Mouse (Mus musculus) cortical plate, adult 2 months (tissue): ENCODE results near the gene Itga5. TPM values are rescaled to one million over a fixed set of nuclear protein-coding genes. Genes with fewer than 3 reads are reported as not detected.

Experiments used
- H3K27ac ChIP-seq: fragments of 200-500 bp; 2 replicates; pipeline ENCODE4 v1.5.1; 2012; ENCODE audit warnings: low read length, control low read depth, inconsistent platforms; ENCODE audit not compliant: insufficient read depth
- H3K4me1 ChIP-seq: fragments of 200-500 bp; 2 replicates; pipeline ENCODE4 v1.6.1; 2011; ENCODE audit warnings: low read length; ENCODE audit not compliant: control insufficient read depth, insufficient read depth
- H3K4me3 ChIP-seq: fragments of 200-500 bp; 2 replicates; pipeline ENCODE4 v1.5.1; 2011; ENCODE audit warnings: mild to moderate bottlenecking, low read length, control low read depth; ENCODE audit not compliant: insufficient read depth
- CTCF ChIP-seq: fragments of 200-500 bp; IDR thresholded peaks from 2 replicates; pipeline ENCODE4 v1.5.1; 2011; ENCODE audit warnings: mild to moderate bottlenecking, control low read depth, low read length; ENCODE audit not compliant: insufficient read depth; ENCODE audit errors: extremely low read depth
- POLR2A ChIP-seq: fragments of 200-500 bp; IDR thresholded peaks from 2 replicates; pipeline ENCODE4 v1.6.1; 2011; ENCODE audit warnings: mild to moderate bottlenecking, low read length, control low read depth; ENCODE audit not compliant: insufficient read depth; ENCODE audit errors: extremely low read depth
- polyA plus RNA-seq: library from polyadenylated mRNA; depleted of rRNA; stranded (reverse); fragments of >200 nt; gene quantifications from 2 replicates; pipeline ENCODE4 v1.2.3, GENCODE M21; 2012

The Itga5 gene
- polyA plus RNA-seq, 1 experiment, result 3.8 TPM

GRCm38 (mm10) chr15:103377752-103378664 is 11.4 kb upstream of the Itga5 start:
- no peak overlapping the region for H3K4me3 ChIP-seq
- TF ChIP-seq POLR2A (no peak), CTCF (no peak)

GRCm38 (mm10) chr15:103376837-103377269 is 10.3 kb upstream of the Itga5 start:
- no peak overlapping the region for H3K4me3 ChIP-seq
- no peak overlapping the region for H3K27ac ChIP-seq
- no peaks in the 10 kb centered on the region for H3K4me1 ChIP-seq
- TF ChIP-seq CTCF (no peak), POLR2A (no peak)

More at GRCm38 (mm10) chr15:103377752-103378664, 11.4 kb upstream of the Itga5 start:
- H3K27ac ChIP-seq, result no peak overlapping the region
- H3K4me1 ChIP-seq, result no peaks in the 10 kb centered on the region

GRCm38 (mm10) chr15:103375112-103375800 is 8.7 kb upstream of the Itga5 start:
- H3K4me1 ChIP-seq, result no peaks in the 10 kb centered on the region
- no peak overlapping the region for H3K4me3 ChIP-seq
- TF ChIP-seq CTCF (no peak), POLR2A (no peak)
- H3K27ac ChIP-seq, result no peak overlapping the region

GRCm38 (mm10) chr15:103372461-103372860 is 5.9 kb upstream of the Itga5 start:
- no peak overlapping the region for H3K27ac ChIP-seq
- TF ChIP-seq POLR2A (no peak), CTCF (no peak)
- no peak overlapping the region for H3K4me3 ChIP-seq
- H3K4me1 ChIP-seq, result no peaks in the 10 kb centered on the region

- TF ChIP-seq POLR2A, result no peak
- no peak for TF ChIP-seq CTCF
- H3K4me3 ChIP-seq, result no peak overlapping the region
- H3K27ac ChIP-seq, result no peak overlapping the region
- H3K4me1 ChIP-seq, result no peaks in the 10 kb centered on the region
Observed at GRCm38 (mm10) chr15:103371741-103372140, 5.2 kb upstream of the Itga5 start.

- H3K27ac ChIP-seq, result no peak overlapping the region
- H3K4me1 ChIP-seq, result no peaks in the 10 kb centered on the region
- TF ChIP-seq POLR2A, result no peak
- TF ChIP-seq CTCF, result no peak
- no peak overlapping the region for H3K4me3 ChIP-seq
Observed at GRCm38 (mm10) chr15:103371208-103371607, 4.6 kb upstream of the Itga5 start.

- H3K4me1 ChIP-seq, result no peaks in the 10 kb centered on the region
- no peak overlapping the region for H3K4me3 ChIP-seq
- no peak overlapping the region for H3K27ac ChIP-seq
- no peak for TF ChIP-seq POLR2A
- TF ChIP-seq CTCF, result no peak
Observed at GRCm38 (mm10) chr15:103370462-103370861, 3.9 kb upstream of the Itga5 start.

GRCm38 (mm10) chr15:103369123-103369522 is 2.6 kb upstream of the Itga5 start:
- H3K4me1 ChIP-seq, result no peaks in the 10 kb centered on the region
- no peak for TF ChIP-seq POLR2A
- H3K27ac ChIP-seq, result no peak overlapping the region
- H3K4me3 ChIP-seq, result no peak overlapping the region

GRCm38 (mm10) chr15:103368179-103368940 is 1.8 kb upstream of the Itga5 start:
- Histone ChIP-seq H3K4me3 (no peak overlapping the region), H3K4me1 (no peaks in the 10 kb centered on the region), H3K27ac (no peak overlapping the region)
- TF ChIP-seq POLR2A, result no peak
- no peak for TF ChIP-seq CTCF
